Mouse (Mus musculus): ENCODE data around the gene Swsap1.

Gene Swsap1

GRCm38 (mm10) chr9:21955570-21956281 is at the start of gene Swsap1:
Gene Swsap1, plus strand, starts transcription at chr9:21955755.
- peak; percentile 100 for DNase-seq (ENCODE audit: low spot score in 2 of 2)

GRCm38 (mm10) chr9:21908216-21908615 is 47.3 kb upstream of the Swsap1 start:
- DNase-seq (ENCODE audit: low spot score in 2 of 2), result no peak

- DNase-seq (ENCODE audit: low spot score in 2 of 2), result no peak
Observed at GRCm38 (mm10) chr9:21909474-21910223, 45.9 kb upstream of the Swsap1 start.

DNA sequence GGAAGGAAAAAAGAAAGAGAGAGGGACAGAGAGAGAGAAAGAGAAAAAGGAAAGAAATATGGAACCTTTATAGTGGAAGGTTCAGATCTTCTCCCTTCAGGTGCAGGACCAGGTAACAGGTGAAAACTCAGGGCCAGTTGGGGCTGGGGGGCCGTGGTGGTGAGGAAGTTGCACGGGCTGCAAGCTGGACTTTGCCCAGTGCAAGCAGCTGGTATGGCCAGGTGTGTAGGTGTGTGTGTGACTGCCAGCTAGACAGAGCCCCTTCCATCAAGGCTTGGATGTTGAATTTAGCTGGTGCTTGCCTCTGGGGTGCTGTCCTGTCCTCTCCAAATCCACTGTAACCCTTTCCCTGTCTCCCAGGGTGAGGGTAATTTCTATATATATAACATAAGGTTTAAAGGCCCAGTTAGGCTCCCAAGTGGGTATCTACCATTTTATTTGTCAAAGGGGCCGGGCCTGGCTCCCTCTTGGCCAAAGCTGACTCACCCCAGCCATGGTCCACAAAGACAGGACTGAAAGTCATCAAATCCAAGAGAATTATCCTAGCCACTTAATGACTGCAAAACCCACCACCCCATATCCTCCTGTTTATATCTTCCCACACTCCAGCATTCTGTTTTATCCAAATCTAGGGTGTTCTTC is 38.6 kb upstream of the Swsap1 start:
- DNase-seq (ENCODE audit: low spot score in 2 of 2), result peak in 1 of 2 experiments; percentile 28

GRCm38 (mm10) chr9:21917493-21918034 is 38.0 kb upstream of the Swsap1 start:
- peak; percentile 76 to 83 for DNase-seq (ENCODE audit: low spot score in 2 of 2)

GRCm38 (mm10) chr9:21918035-21918592 is 37.4 kb upstream of the Swsap1 start, which contains the start of gene Rab3d:
Gene Rab3d, minus strand, starts transcription at chr9:21918192.
- DNase-seq (ENCODE audit: low spot score in 2 of 2), result peak; percentile 86 to 90

- DNase-seq (ENCODE audit: low spot score in 2 of 2), result peak; percentile 25 to 27
Observed at GRCm38 (mm10) chr9:21918692-21919384, 36.7 kb upstream of the Swsap1 start.

GRCm38 (mm10) chr9:21923036-21923435 is 32.5 kb upstream of the Swsap1 start:
- DNase-seq (ENCODE audit: low spot score in 2 of 2), result no peak

GRCm38 (mm10) chr9:21923490-21924098 is 32.0 kb upstream of the Swsap1 start:
- no peak for DNase-seq (ENCODE audit: low spot score in 2 of 2)

DNA sequence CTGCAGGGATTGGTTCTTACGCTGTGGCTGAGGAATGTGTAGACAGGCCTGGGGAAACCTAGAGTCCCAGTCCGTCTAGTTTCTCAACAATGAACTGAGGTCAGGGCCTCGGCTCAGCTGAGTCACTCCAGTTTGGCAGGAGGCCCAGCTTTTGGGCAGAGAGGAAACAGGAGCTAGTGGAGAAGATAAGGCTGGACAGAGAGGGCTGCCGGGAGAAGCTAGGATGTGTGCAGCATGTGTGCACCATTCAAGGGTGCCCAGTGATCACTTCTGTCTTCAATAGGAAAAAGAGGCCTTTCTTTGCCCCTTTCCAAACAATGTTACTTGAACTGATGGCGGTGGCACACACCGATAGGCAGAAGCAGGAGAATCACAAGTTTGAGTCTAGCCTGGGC is 31.5 kb upstream of the Swsap1 start:
- DNase-seq (ENCODE audit: low spot score in 2 of 2), result peak in 1 of 2 experiments; percentile 23

GRCm38 (mm10) chr9:21925034-21925433 is 30.5 kb upstream of the Swsap1 start:
- no peak for DNase-seq (ENCODE audit: low spot score in 2 of 2)

DNA sequence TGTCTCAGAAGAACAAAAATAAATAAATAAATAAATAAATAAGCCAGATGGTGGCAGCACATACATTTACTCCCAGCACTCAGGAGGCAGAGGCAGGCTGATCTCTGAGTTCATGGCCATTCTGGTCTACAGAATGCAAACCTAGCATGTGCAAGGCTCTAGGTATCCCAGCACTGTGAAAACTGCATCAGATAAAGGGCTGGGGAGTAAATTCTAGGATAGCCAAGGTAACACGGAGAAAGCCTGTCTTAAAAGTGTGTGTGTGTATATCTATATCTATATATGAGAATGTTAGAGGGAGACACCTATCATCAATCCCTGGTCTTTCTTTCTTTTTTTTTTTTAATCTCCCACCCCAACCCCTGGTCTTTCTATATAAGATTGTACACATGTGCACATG is 30.0 kb upstream of the Swsap1 start:
- DNase-seq (ENCODE audit: low spot score in 2 of 2), result no peak

- no peak for DNase-seq (ENCODE audit: low spot score in 2 of 2)
Observed at GRCm38 (mm10) chr9:21926155-21926554, 29.4 kb upstream of the Swsap1 start.

DNA sequence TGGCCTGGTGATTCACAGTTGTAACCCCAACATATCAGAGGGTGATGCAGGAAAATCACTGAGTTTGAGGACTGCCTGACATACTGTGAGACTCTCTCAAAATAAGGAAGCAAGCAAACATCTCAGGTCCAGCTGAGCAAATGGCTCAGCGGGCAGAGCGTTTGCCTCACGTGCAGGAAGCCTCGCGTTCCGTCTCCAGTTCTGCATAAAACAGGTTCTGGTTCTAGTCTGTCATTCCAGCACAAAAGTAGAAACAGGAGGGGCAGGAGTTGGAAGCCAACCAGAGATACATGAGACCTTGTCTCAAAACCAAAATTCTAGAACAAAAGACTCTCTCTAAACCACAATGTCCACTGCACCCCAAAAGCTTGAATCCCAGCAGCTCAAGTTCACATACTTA is 28.8 kb upstream of the Swsap1 start:
- DNase-seq (ENCODE audit: low spot score in 2 of 2), result peak in 1 of 2 experiments; percentile 31

DNA sequence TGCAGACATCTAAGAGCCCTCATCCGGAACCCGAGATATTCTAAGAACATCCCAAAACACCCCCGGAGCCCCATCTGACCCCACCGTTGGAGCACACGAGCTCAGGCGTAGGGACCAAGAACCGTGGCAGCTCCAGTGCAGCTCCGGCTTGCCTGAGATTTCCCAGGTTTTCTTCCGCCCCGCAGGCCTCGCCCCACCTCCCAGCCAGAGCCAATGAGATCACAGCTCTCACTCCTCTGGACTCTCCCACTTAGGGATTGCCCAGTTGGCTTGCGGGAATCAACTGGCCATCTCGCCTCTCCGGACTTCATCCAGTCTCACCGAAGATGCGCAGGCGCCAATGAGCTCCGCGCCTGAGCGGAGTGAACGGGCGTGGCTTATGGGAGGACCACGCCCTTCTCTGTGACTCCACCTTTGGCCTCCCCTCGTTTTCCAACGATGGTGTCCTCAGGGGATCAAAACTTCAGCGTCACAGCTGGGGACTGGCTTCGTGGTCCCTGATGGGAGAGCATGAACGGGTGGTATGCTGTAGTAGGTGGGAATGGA is 28.3 kb upstream of the Swsap1 start, which contains the start of the genes Ccdc159 and Tmem205:
Gene Ccdc159, plus strand, starts transcription at position 264 of the 546 bp plus-strand sequence.
Gene Tmem205, minus strand, starts transcription at position 349 of the 546 bp plus-strand sequence.
- peak; percentile 90 to 94 for DNase-seq (ENCODE audit: low spot score in 2 of 2)

DNA sequence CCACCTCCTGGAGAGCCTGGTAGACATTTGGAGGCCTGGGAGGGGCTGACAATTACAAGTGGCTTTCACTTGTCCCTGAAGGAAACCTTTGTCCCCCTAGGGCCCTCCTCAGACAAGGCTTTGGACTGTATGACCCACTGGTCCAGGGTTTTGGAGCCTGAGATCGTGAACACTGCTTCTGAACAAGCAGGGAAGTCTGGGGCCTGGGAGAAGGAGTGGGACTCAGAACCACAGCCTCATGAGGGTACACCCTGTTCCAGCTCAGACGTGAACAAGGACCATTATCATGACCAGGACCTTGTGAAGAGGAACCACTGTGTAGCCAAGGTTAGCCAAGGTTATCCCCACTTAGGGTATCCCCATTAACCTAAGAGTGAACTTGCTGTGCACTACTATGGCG is 26.3 kb upstream of the Swsap1 start:
- no peak for DNase-seq (ENCODE audit: low spot score in 2 of 2)

DNA sequence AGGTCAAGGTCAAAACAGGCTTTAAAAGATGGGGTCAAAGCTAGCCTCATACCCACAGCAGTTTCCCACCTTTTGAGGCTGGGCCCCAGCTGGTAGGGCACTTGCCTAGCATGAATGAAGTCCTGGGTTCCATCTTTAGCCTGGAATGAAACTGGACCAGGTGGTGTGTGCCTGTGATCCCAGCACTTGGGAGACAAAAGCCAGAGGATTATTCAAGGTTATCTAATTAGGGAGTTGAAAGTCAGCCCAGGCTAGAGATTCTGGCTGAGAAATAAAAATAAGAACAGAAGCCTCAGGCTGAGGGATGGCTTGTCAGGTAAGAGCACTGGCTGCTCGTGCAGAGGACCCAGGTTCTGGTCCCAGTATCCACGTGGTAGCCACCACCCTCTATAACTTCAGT is 23.5 kb upstream of the Swsap1 start:
- DNase-seq (ENCODE audit: low spot score in 2 of 2), result no peak

DNA sequence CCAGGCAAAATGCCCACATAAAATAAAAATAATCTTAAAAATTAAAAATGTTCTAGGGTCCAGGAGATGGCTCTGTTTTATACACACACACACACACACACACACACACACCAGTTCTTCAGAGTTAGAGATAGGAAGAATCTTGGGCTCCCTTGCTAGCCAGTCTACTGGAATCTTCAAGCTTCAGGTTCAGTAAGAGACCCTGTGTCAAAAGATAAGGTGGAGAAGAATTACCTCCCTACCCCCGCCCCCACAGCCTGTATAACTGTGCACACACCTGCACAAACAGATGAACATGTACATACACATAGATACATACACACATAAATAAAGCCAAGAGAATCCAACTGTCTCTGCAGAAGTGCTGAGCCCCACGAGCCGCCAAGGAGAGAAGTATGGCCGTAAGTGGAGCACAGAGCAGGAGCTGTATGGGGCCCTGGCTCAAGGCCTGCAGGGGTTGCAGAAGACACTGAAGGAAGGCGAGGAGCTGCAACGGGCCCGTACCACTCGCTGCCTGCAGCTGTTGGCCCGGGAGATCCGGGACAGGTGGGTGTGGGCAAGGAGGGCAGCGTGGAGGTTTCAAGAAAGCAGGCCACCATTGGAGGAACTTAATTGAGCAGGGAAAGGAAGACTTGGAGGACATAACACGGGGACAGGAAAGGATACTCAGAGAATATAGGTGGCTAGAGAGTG is 23.0 kb upstream of the Swsap1 start:
- DNase-seq (ENCODE audit: low spot score in 2 of 2), result no peak

- no peak for DNase-seq (ENCODE audit: low spot score in 2 of 2)
Observed at GRCm38 (mm10) chr9:21934021-21934420, 21.5 kb upstream of the Swsap1 start.
